Mouse (Mus musculus): ENCODE measurements around the gene 1700017D01Rik.
"Not testable (repeated sequence)": the region's sequence is repeated elsewhere in the genome, so short reads cannot be mapped to it uniquely, and the experiment has no call there.

DNA sequence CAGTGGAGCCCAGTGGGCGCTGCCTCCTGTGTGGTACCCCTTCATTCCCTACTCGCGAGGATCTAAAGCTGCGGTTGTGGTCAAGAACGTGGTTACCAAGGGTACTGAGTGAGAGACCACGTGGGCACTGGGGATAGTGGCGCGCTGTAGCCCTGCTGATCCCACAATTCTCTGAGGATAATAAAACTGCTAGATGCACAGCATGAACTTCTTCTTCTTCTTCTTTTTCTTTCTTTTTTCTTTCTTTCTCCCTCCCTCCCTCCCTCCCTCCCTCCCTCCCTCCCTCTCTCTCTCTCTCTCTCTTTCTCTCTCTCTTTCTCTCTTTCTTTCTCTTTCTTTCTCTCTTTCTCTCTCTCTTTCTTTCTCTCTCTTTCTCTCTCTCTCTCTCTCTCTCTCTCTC, at the start of gene 1700017D01Rik:
- not testable (repeated sequence) for TF ChIP-seq CTCF (IDR thresholded peaks at IDR 0.05; ENCODE audit: extremely low read depth, insufficient read length, insufficient replicate concordance, low read depth, low read length); POLR2A (IDR thresholded peaks at IDR 0.05; ENCODE audit: low read depth, low read length)

Data from small intestine, adult 2 months (tissue).